Mouse (Mus musculus): Measurements from ENCODE around the gene Foxn2.

DNA sequence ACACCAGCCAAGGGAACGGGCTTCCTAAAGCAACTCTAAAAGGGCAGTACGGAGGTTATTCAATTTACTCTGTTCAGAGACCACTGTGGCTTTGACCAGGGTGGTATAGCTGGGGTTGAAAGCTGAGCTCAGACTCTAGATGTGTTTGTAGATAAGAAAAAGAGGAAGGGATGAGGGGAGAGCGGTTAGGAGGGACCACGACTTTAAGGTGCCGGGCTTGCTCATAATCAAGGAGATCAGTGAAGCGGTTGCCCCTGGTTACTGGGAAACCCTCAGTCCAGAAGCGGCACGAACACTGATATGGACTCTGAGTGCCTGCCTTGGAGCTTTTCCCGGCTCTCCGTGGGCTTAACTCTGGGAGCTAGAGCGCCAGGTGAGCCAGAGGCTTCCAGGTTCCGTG is 9.0 kb upstream of the Foxn2 start:
- TF ChIP-seq CTCF (IDR thresholded peaks at IDR 0.05; ENCODE audit: borderline replicate concordance, extremely low read depth, insufficient read depth, insufficient read length): no peak
- no peak for TF ChIP-seq POLR2A (IDR thresholded peaks at IDR 0.05; ENCODE audit: borderline replicate concordance, extremely low read depth, insufficient read depth, insufficient read length, poor library complexity, severe bottlenecking)

All from brain, embryonic 14.5 days (tissue).